In genomic region chr8:92721266-92721935, GRCm38 (mm10) we compare ENCODE assay signal across 9 mouse cellular contexts. TPM values are rescaled to one million over a fixed set of nuclear protein-coding genes. Genes with fewer than 3 reads are reported as not detected.
DNase-seq lines count a peak whose midpoint lies in the region; ATAC-seq and TF ChIP-seq lines count a peak whose summit lies in the region.
"Had no signal": no experiment of that assay in that cellular context is flagged by ENCODE, and none has a peak within 500 bp of the region (broad histone marks: within the 10 kb centered on the region; RNA-seq: fewer than 3 reads in every experiment).

No protein-coding gene starts in this region.

- no peak overlapping the region for H3K9ac ChIP-seq in forebrain, embryonic 15.5 days (replicated peaks)
- H3K9ac ChIP-seq in lung, postnatal 0 days (replicated peaks; ENCODE audit: low read depth) = no peak overlapping the region

- 38% methylated on average over 12 of the region's 12 CpGs for WGBS in forebrain, embryonic 15.5 days
- 30% methylated on average over 12 of the region's 12 CpGs for WGBS in lung, postnatal 0 days

- no peak overlapping the region for H3K27ac ChIP-seq in forebrain, embryonic 15.5 days (replicated peaks)
- no peak overlapping the region for H3K27ac ChIP-seq in lung, postnatal 0 days (ENCODE audit: low read length)

- peaks cover 25% of the 10 kb centered on the region for H3K4me1 ChIP-seq in forebrain, embryonic 15.5 days
- H3K4me1 ChIP-seq in lung, postnatal 0 days (ENCODE audit: insufficient read depth, low read depth, low read length) = no peaks in the 10 kb centered on the region

- H3K4me3 ChIP-seq in forebrain, embryonic 15.5 days = no peak overlapping the region
- no peak overlapping the region for H3K4me3 ChIP-seq in lung, postnatal 0 days (ENCODE audit: low read depth, low read length)

- no peaks in the 10 kb centered on the region for H3K9me3 ChIP-seq in forebrain, embryonic 15.5 days
- no peaks in the 10 kb centered on the region for H3K9me3 ChIP-seq in lung, postnatal 0 days (ENCODE audit: low read length)

- TF ChIP-seq EP300 in lung, postnatal 0 days (IDR thresholded peaks at IDR 0.05) = no peak

- peak; percentile 7 for DNase-seq in urinary bladder, postnatal 25 days (ENCODE audit: low spot score)
- no peak for DNase-seq in urinary bladder, adult 2 months (ENCODE audit: low spot score)
- DNase-seq in heart, postnatal 14 days = peak; percentile 64 to 73
- peak; percentile 46 to 67 for DNase-seq in layer of hippocampus, adult 8-10 months (ENCODE audit: low spot score in 2 of 2)
- DNase-seq in lung, postnatal 0 days (ENCODE audit: low spot score) = peak; percentile 80
- DNase-seq in right cerebral cortex, adult 2 months (ENCODE audit: low spot score in 2 of 2) = peak; percentile 68 to 74
- DNase-seq in spleen, postnatal 10 days (ENCODE audit: low spot score in 2 of 2) = no peak

- H3K27me3 ChIP-seq in forebrain, embryonic 15.5 days = peaks cover 2% of the 10 kb centered on the region; the same call in 1 of the 2 replicates
- no peaks in the 10 kb centered on the region for H3K27me3 ChIP-seq in lung, postnatal 0 days (replicated peaks; ENCODE audit: insufficient read depth, low read length)

- H3K4me2 ChIP-seq in forebrain, embryonic 15.5 days (replicated peaks) = no peak overlapping the region
- H3K4me2 ChIP-seq in lung, postnatal 0 days (replicated peaks; ENCODE audit: low read depth, low read length) = no peak overlapping the region

- peak; percentile 74 for TF ChIP-seq CTCF in lung, postnatal 0 days (IDR thresholded peaks at IDR 0.05)

- peak; percentile 89 for ATAC-seq in forebrain, embryonic 15.5 days (replicated peaks)
- peak; percentile 83 for ATAC-seq in lung, postnatal 0 days

- H3K36me3 ChIP-seq in forebrain, embryonic 15.5 days = no peaks in the 10 kb centered on the region
- H3K36me3 ChIP-seq in lung, postnatal 0 days (ENCODE audit: insufficient read depth, low read length) = no peaks in the 10 kb centered on the region

- intact Hi-C loops in heart, postnatal 14 days (cut with DNase I) = loop anchor here (2.0 to 5.0 kb wide), 3 partner anchors 75 to 359 kb away; no protein-coding TSS in a partner anchor

RNA-seq across cellular contexts. Expression of gene Irx6, which starts 47.3 kb away (rescaled TPM):
- not detected in 2 replicates for polyA plus RNA-seq in urinary bladder, adult 2 months (2012; rRNA removed)
- polyA plus RNA-seq in forebrain, embryonic 15.5 days (2015; fragmentation: Nextera tagmentation; extraction: Ambion mirVana) = 0.26 TPM in 1 of 2 replicates, not detected in the other
- not detected for total RNA-seq in heart, postnatal 14 days (2021)
- total RNA-seq in layer of hippocampus, adult 8-10 months (2022) = under 1 TPM; 0.20 to 0.43 (median 0.26) TPM
- not detected in 2 replicates for polyA plus RNA-seq in lung, postnatal 0 days (2015; fragmentation: Nextera tagmentation; extraction: Ambion mirVana)
- polyA plus RNA-seq: liver, embryonic 16.5 days had no signal

Comparison
In these comparisons a context has a peak if more than half of its experiments do, and no peak if none do; other contexts are left out.
1. DNase-seq: peak in urinary bladder, postnatal 25 days (single experiment), heart, postnatal 14 days (2 of 2), layer of hippocampus, adult 8-10 months (2 of 2), lung, postnatal 0 days (single experiment) and right cerebral cortex, adult 2 months (2 of 2); none in urinary bladder, adult 2 months (single experiment) and spleen, postnatal 10 days (0 of 2).